Mouse (Mus musculus) adrenal gland, adult 8-10 months (tissue): ENCODE results near the gene Prdm1. TPM values are rescaled to one million over a fixed set of nuclear protein-coding genes. Genes with fewer than 3 reads are reported as not detected.

Source experiments
- DNase-seq: peaks from one replicate; pipeline ENCODE4 v3.0.0; 2022
- total RNA-seq, 4 experiments: library from RNA; stranded (reverse); gene quantifications; 2 replicates each; pipeline ENCODE4 v1.2.4; 2022

The Prdm1 gene
- 1 to 10 TPM; 2.2 to 7.7 (median 5.6) TPM for total RNA-seq

- DNase-seq, result no peak
Observed at GRCm38 (mm10) chr10:44528291-44529082, at the start of gene Prdm1. TSS of gene Prdm1 (minus strand) at chr10:44528501.

GRCm38 (mm10) chr10:44565971-44566370 is 37.7 kb upstream of the Prdm1 start:
- DNase-seq, result peak; percentile 43

- no peak for DNase-seq
Observed at GRCm38 (mm10) chr10:44565109-44565508, 36.8 kb upstream of the Prdm1 start.

GRCm38 (mm10) chr10:44556845-44557244 is 28.5 kb upstream of the Prdm1 start:
- DNase-seq, result no peak

- DNase-seq, result no peak
Observed at GRCm38 (mm10) chr10:44555317-44555716, 27.0 kb upstream of the Prdm1 start.

GRCm38 (mm10) chr10:44553648-44554047 is 25.3 kb upstream of the Prdm1 start:
- no peak for DNase-seq

GRCm38 (mm10) chr10:44539033-44539578 is 10.8 kb upstream of the Prdm1 start:
- DNase-seq, result no peak

- no peak for DNase-seq
Observed at GRCm38 (mm10) chr10:44538137-44538536, 9.8 kb upstream of the Prdm1 start.

GRCm38 (mm10) chr10:44530067-44530360 is 1.7 kb upstream of the Prdm1 start:
- DNase-seq, result no peak

- peak; percentile 84 for DNase-seq
Observed at GRCm38 (mm10) chr10:44529218-44530066, 1.1 kb upstream of the Prdm1 start.

- DNase-seq, result no peak
Observed at GRCm38 (mm10) chr10:44527651-44528050, 650 bp downstream of the Prdm1 start.

- no peak for DNase-seq
Observed at GRCm38 (mm10) chr10:44526751-44527591, 1.3 kb downstream of the Prdm1 start.

- no peak for DNase-seq
Observed at GRCm38 (mm10) chr10:44520189-44520588, 8.1 kb downstream of the Prdm1 start.

GRCm38 (mm10) chr10:44518631-44519030 is 9.7 kb downstream of the Prdm1 start:
- DNase-seq, result no peak

GRCm38 (mm10) chr10:44513108-44513507 is 15.2 kb downstream of the Prdm1 start:
- DNase-seq, result no peak

- no peak for DNase-seq
Observed at GRCm38 (mm10) chr10:44511029-44511428, 17.3 kb downstream of the Prdm1 start.

GRCm38 (mm10) chr10:44508649-44509048 is 19.7 kb downstream of the Prdm1 start:
- no peak for DNase-seq

- DNase-seq, result no peak
Observed at GRCm38 (mm10) chr10:44507984-44508383, 20.3 kb downstream of the Prdm1 start.

- DNase-seq, result no peak
Observed at GRCm38 (mm10) chr10:44502891-44503290, 25.4 kb downstream of the Prdm1 start.

GRCm38 (mm10) chr10:44499897-44500519 is 28.3 kb downstream of the Prdm1 start:
- no peak for DNase-seq

GRCm38 (mm10) chr10:44493818-44494492 is 34.3 kb downstream of the Prdm1 start:
- no peak for DNase-seq
